Mouse (Mus musculus): ENCODE data around the gene Ppp4c.

DNA sequence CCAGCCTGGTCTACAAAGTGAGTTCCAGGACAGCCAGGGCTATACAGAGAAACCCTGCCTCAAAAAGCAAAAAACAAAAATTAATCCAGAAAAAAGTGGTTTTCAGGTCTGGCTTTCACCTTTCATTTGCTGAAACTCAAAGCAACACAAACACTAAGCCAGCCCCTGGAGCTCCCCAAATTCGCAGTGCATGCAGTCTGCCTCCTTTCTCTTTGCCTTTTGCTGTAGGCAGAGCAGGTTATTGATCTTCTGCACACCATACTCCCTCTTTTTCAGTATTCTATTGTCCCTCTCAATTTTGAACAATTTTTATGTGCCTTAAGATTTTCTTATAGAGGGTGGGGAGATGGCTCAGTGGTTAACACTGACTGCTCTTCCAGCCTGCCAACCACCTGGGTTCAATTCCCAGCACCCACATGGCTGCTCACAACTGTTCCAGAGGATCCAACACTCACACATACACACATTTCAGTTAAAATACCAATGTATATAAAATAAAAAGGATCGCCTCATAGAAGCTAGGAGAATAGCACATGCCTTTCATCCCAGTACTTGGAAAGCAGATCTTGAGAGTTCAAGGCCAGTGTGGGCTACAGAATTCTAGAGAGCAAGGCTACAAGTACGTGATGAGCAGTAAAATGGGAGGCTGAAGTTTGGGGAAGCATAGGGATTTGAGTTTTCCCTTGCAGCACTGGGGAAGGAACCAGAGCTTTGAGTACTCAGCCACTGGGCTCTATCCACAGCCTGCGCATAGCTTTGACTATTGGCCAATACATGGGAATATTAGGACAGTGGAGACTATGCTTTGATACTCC is 1.4 kb upstream of the Ppp4c start:
- TF ChIP-seq CTCF (IDR thresholded peaks at IDR 0.05; ENCODE audit: control insufficient read depth, insufficient read depth, low read length) (no peak), POLR2A (IDR thresholded peaks at IDR 0.05; ENCODE audit: borderline replicate concordance, control insufficient read depth, low read depth, low read length) (no peak)

Measured in bone marrow, adult 2 months (tissue).